Mouse (Mus musculus) splenic B cell, adult 2 months (primary cell): Measurements from ENCODE around the gene Nploc4.
"Not testable (repeated sequence)": the region's sequence is repeated elsewhere in the genome, so short reads cannot be mapped to it uniquely, and the experiment has no call there.

ENCODE experiments used
- DNase-seq: peaks from one replicate; pipeline ENCODE4 v3.0.0-alpha.2; 2011; ENCODE audit warnings: low read depth, low spot score
- H3K27me3 ChIP-seq: 2 replicates; pipeline ENCODE4 v1.6.1; 2012; ENCODE audit warnings: mild to moderate bottlenecking, low read length, moderate library complexity, mixed read lengths; ENCODE audit not compliant: control insufficient read depth, poor library complexity, insufficient read depth, severe bottlenecking
- H3K36me3 ChIP-seq: 2 replicates; pipeline ENCODE4 v1.6.1; 2012; ENCODE audit warnings: mild to moderate bottlenecking, low read length, moderate library complexity, mixed read lengths; ENCODE audit not compliant: control insufficient read depth, poor library complexity, insufficient read depth, severe bottlenecking

Gene Nploc4

DNA sequence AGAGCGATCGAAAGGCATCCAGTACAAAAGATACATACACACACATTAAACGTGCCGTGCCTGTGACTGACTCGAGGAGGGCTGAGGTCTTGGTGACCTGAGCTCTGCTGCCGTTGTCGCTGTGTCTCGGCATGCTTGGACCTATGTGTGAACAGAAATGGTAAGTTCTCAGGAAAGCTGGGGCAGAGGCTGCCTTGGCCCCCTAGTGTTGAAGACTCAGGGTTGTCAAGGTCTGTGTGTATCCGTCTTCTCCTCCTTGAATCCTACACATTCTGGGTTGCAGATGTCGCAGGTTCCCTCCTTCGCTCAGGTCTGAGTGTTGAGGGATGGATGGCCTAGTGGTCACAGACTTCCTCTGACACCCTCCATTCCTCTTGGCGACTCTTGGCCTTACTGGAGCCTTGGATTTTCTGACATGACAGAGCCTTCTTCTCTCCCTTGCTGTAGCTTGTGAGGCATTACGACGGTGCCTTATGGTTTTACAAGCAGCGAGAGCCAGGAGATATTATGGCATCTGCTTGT is 81.1 kb downstream of the Nploc4 start:
- H3K27me3 ChIP-seq: no peaks in the 10 kb centered on the region
- no peaks in the 10 kb centered on the region for H3K36me3 ChIP-seq
- no peak for DNase-seq

DNA sequence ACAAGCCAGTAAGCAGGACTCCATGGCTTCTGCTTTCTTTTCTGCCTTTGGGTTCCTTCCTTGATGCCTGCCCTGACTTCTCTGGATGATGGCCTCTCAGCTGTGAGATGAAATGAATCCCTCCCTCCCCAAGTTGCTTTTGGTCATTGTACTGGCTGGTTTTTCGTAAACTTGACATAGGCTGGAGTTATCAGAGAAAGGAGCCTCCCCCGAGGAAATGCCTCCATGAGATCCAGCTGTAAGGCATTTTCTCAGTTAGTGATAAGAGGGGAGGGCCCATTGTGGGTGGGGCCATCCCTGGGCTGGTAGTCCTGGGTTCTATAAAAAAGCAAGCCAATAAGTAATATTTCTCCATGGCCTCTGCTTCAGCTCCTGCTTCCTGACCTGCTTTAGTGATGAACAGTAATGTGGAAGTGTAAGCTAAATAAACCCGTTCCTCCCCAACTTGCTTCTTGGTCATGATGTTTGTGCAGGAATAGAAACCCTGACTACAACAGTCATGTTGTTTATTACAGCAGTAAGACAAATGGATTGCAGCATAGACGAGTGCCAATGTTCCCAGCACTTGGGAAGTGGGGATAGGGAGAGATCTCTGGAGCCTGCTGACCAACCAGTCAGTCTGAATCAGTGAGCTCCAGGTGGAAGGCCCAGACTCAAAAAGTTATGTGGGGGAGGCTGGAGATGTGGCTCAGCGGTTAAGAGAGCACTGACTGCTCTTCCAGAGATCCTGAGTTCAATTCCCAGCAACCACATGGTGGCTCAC is 82.0 kb downstream of the Nploc4 start:
- DNase-seq: no peak
- H3K36me3 ChIP-seq: no peaks in the 10 kb centered on the region

DNA sequence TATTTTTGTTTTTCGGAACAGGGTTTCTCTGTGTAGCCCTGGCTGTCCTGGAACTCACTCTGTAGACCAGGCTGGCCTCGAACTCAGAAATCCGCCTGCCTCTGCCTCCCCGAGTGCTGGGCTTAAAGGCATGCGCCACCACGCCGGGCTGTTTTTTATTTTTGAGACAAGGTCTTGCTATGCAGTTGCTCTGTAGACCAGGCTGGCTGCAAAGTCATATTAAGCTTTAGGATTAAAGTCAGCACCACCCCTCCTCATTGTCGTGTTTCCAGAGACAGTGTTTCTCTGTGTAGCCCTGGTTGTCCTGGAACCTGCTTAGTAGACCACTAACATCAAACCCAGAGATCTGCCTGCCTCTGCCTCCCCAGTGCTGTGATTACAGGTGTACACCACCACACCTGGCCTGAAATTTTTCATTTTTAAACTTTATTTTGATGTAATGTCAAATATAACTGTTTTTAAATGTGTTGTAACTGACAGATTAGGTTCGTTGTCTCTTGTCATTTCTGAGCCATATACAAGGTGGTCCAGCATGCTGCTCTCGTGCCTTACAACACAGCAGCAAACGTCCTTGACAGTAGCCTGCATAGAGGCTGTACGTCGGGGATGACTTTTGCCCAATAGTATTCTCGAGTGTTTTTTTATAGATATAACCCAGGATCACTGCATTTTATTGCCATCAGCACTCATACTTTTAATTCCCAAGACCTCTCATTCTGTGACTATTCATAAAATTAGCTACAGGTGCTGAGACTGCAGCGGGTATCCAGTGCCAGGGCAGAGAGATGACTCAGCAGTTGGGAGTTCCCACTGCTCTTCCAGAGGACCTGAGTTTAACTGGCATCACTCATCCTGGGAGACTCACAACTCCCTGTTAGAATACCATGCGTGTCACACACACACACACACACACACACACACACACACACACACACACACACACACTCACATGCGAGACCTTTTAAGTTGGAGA is 82.9 kb downstream of the Nploc4 start:
- DNase-seq: no peak
- Histone ChIP-seq H3K27me3 (no peaks in the 10 kb centered on the region), H3K36me3 (no peaks in the 10 kb centered on the region)

More for the DNA sequence above, 82.0 kb downstream of the Nploc4 start:
- H3K27me3 ChIP-seq: no peaks in the 10 kb centered on the region

DNA sequence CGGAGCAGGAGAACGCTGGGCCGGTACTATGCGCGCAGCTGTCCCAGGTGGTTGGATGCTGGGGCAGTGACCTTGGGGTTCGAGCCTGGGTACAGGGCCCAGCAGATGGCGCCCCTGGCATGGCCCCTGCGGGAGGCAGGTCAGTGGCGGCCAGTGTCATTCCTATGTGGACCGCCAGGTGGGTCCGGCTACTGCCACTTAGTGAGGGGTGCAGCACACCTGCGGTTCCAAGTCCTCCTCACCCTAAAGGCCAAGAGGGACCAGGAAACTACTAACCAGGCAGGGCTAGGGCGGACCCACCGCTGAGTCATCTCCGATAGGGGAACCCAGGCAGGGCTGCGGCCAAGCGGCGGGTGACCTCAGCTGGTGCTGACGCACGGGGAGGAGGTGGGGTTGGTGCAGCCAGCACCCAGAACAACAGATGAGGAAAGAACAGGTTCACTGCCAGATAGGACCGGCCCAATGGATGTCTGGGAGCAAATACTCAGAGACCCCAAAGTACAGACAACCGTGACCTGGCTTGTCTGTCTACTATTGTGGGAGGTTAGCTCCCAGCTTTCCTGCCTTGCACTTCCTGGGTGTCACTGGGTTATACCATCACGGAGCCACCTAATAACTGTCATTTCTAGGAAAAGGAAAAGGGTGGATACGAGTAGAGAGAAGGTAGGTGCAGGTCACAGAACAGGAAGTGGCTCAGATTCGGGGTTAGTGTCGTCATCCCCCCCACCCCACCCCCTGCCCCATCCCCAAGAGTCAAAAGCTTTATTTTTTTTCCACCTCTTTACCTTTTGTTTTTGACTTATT is 83.8 kb downstream of the Nploc4 start:
- Histone ChIP-seq H3K36me3 (no peaks in the 10 kb centered on the region), H3K27me3 (no peaks in the 10 kb centered on the region)
- peak; percentile 90 for DNase-seq

DNA sequence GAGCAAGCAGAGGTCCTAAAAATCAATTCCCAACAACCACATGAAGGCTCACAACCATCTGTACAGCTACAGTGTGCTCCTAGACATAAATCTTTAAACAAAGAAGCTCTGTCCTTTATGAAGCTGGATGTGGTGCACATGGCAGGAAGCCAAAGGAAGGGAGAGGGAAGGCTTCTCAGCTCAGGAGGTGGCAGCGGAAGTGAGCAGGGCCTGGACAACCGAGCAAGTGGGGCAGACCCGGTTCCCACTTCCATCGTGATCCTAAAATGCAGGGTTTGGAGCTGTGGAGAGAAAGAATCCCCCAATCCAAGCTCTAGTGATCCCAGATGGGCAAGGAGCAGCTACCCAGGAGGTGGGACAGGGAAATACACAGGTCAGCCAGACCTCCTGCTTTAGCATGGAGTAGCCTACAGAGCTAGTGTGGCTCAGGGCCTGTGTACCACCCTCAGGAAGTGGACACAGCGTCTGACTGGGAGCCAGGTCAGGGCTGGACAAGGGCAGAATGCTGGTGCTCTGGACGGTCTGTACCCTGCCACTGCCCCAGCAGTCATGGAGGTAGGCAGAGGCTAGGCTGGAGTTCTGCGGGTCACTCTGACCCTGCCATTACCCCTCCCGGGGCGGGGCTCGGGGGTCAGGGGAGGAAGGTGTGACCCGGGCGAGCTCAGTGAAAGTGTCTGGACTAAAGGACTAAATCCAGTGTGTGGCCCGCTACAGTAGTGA is 84.8 kb downstream of the Nploc4 start:
- DNase-seq: no peak
- no peaks in the 10 kb centered on the region for H3K27me3 ChIP-seq
- no peaks in the 10 kb centered on the region for H3K36me3 ChIP-seq

DNA sequence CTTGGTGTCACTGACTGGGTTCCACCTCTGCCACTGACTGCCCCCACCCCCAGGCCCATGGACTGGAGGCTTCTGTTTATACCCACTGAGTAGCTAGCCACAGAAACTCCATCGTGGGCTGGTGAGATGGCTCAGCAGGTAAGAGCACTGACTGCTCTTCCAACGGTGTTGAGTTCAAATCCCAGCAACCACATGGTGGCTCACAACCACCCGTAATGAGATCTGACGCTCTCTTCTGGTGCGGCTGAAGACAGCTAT is 85.5 kb downstream of the Nploc4 start:
- H3K36me3 ChIP-seq, DNase-seq, H3K27me3 ChIP-seq: not testable (repeated sequence)

DNA sequence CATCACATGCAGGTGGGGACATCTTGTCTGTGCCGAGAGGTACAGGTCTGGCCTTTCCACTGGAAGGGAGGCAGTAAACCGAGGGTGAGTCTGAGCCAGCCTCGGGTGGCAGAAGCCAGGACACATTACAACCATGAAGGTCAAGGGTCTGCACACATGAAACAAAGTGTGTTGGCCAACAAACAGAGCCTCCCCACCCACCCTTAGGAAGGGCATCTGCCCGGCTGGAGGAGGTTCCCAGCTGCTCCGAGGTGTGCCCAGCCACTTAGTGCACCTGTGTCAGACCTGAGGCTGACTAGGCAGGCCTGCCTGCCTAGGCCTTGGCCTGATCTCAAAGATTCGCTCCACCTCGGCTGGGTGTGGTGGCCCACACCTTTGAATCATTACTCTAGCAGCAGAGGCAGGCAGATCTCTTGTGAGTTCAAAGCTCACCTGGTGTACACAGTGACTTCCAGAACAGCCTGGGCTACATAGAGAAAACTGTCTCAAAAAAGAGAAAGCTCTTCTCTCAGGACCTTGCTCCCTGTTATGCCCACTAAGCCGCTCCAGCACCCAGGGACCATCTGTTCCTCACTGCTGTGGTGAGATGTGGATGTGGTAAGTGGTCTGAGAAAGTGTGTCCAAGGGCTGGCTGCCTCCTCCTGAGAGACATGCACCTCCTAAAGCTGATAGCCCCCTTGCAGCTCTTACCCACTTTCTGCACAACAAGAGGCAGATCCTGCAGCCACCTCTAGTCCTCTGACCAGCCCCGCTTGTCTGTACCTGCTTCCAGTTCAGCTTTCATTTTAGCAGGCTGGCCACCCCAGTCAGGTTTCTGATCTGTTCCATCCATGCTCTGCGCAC is 86.0 kb downstream of the Nploc4 start:
- DNase-seq: no peak
- no peaks in the 10 kb centered on the region for H3K27me3 ChIP-seq
- H3K36me3 ChIP-seq: peaks cover 5% of the 10 kb centered on the region; the same call in 1 of the 2 replicates

DNA sequence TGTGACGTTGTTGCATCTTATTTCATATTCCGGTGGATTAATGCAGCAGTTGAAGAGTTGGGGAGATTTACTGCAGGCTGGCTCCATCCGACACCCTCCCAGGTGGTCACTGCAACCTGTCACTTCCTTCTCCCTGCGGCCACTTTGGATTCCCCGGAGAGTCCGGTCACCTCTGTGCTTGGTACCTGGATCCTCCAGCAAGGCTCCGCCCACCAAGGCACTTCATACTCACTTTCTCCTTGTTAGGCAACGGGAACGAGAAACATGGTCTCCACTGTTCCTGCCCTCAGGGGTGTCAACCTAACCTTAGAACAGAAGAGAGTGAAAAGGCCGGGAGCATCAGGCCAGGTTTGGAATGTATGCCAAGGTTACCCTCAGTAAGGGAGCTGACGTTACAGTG is 86.8 kb downstream of the Nploc4 start:
- no peaks in the 10 kb centered on the region for H3K27me3 ChIP-seq
- H3K36me3 ChIP-seq: peaks cover 5% of the 10 kb centered on the region; the same call in 1 of the 2 replicates
- no peak for DNase-seq

DNA sequence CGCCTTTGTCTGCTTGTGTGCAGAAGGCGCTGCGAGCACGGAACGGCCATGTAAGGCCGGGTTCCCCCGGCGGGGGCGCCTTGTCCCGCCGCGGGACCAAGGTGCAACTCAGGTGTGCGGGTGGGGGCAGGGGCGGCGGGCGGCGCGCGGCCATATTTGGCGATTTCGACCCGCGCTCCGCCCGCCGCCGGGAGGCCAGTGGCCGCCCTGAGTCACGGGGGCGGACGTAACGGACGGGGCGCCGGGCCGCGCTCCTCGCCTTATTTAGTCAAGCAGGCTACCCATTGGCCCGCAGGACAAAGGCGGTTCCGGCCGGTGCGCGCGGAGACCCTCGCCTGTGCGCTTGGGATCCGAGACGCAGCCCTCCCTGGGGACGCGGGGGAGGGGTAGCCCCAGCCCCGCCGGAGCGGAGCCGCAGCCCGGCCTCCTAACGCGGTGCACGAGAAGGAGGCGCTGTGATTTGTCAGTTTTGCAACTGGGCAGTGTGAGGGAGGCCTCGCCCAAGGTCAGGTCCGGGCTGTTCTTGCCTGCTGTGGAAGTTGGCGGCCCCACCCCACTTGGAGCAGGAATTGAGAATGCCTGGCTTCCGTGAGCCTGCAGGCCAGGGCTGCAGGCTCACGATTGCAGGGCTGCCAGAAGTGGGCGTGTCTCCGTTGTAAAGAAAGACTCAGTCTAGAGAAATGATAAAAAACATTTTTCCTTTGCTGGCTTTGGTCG is 87.4 kb downstream of the Nploc4 start:
- no peaks in the 10 kb centered on the region for H3K27me3 ChIP-seq
- DNase-seq: peak; percentile 85
- H3K36me3 ChIP-seq: peaks cover 9% of the 10 kb centered on the region

DNA sequence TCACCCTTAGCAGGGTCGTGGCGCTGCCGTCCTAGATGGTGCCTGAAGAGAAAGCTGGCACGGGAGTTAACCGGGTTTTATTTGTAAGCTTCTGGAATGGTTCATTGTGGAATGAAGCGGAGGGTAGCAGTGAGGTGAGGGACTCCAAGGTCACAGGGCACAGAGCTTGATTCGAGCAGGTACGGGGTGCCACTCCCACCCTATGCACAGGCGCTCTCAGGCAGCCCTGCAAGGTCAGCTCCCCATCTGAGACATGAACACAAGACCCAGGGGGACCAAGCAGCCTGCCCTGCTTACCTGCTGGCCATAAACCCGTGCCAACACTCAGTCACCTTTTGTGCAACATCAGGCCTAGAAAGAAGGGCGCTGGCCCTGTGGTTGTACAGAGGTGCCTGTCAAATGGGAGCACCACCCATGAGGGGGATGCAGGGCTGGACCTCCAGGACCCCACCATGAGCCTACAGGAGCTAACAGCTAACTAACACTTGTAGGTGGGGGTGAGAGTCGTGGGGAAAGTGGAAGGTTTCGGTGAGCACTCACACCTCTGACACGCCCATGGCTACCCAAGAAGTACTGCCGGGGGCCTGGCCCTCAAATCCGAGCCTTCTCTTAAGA is 88.0 kb downstream of the Nploc4 start:
- no peak for DNase-seq
- H3K36me3 ChIP-seq: peaks cover 11% of the 10 kb centered on the region
- H3K27me3 ChIP-seq: no peaks in the 10 kb centered on the region

DNA sequence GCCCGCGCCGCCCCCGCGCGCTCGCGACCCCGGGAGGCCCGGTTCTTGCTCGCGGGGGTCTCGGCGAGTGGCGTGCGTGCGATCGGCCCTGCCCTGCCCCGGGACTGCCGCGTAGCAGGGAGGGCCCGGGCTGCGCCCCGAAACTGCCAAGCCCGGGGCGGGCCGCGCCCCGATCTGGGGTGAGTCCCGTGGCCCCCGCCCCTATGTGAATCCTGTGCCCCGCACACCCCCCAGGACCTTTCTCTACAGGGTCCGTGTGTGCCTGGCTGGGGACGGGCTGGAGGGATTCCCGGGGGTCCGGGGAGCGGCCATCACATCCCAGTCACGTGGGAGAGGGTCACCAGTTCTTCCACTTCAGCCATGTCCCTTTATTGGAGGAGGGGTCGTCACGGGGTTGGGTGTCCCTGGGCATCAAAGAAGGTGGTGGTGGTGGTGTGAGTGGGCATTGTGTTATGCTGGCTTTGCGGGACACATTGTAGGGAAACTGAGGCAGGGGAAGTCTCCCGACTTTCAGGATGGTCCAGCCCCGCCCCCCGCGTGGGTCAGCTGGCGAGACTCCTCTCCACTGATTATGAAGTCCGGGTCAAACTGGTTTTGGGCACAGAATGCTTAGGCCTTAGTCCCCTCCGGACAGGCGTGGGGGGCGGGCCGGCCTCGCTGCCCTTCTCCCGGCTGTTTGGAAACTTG is 88.7 kb downstream of the Nploc4 start:
- DNase-seq: no peak
- H3K27me3 ChIP-seq: no peaks in the 10 kb centered on the region

More for the DNA sequence above, 88.7 kb downstream of the Nploc4 start:
- peaks cover 11% of the 10 kb centered on the region for H3K36me3 ChIP-seq
